Mouse (Mus musculus): ENCODE data around the gene Cacna2d2.
"Not testable (repeated sequence)": the region's sequence is repeated elsewhere in the genome, so short reads cannot be mapped to it uniquely, and the experiment has no call there.

Gene Cacna2d2

DNA sequence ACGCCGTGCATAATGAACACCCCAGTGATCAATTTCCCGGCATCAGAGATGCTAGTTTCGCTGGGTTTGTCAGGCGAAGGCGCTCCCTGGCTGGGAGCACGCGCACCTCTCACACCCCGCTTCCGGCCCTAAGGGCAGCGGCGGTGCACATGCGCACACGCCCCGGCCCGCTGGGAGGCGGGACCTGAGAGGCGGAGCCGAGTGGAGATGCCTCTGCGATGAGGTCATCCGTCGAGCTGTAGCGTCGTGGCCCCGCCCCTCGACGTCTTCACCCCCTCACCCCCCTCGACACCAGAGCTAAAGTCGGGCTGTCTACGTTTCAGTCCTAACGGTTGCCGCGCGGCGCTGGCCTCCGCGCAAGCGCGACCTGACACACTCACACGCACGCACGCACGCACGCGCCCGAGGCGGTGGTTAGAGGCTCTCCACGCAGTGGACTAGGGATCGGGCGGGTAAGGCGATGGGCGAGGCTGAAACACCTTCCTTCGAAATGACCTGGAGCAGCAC, 155.0 kb downstream of the Cacna2d2 start:
- peak; percentile 97 for DNase-seq (ENCODE audit: low read depth, low spot score)

DNA sequence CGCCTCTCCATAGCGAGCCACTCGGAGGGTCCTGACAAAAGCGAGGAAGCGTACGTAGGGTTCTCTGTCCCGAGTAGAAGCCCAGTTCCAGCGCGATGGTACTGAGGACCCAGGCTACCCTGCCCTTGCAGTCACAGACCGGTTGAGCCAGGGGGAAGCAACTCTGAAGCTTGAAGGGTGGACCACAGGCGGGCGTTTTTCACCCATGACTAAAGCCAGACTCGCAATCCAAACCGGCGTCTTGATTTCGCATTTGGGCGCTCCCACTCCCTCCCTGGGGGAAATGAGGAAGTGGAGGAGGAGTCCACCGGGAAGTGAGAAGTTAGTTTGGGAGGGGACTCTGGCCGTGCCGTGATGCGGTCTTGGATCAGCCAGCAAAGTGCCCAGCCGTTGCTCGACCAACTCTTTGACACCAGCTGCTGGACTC, 155.6 kb downstream of the Cacna2d2 start:
- DNase-seq (ENCODE audit: low read depth, low spot score) = no peak

DNA sequence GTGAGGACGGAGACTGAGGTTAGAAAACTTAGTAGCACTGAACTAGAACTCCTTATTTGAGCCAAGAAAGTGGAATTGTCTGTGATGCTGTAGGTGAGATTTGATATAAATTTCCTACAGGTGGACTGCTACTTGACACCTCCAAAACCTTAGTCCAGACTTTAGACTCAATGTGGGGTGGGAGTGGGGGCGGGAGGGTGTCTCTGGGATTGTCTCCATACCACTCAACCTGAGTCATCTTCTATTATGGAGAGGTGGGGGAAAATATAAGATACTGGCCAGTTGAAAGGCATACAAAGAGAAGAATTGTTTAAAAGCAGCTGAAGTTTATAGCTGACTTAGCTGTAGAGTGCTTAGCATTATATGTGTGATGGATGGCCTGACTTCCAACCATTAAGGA, 156.3 kb downstream of the Cacna2d2 start:
- DNase-seq (ENCODE audit: low read depth, low spot score) = no peak

DNA sequence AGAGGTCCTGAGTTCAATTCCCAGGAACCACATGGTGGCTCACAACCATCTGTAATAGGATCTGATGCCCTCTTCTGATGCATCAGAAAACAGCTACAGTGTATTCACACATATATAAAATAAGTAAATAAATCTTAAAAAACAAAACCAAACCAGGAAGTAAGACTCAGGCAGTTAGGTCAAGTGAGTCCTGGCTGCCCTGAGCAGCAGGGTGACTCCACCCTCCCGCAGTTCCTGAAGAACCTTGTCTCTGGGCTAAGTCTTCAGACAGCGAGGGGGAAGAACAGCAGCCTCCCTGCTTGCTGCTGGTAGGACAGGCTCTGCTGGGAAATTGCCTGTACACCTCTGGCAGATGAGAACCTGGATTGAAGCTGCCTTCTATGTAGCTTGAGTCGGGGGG, 156.9 kb downstream of the Cacna2d2 start:
- DNase-seq (ENCODE audit: low read depth, low spot score) = no peak

DNA sequence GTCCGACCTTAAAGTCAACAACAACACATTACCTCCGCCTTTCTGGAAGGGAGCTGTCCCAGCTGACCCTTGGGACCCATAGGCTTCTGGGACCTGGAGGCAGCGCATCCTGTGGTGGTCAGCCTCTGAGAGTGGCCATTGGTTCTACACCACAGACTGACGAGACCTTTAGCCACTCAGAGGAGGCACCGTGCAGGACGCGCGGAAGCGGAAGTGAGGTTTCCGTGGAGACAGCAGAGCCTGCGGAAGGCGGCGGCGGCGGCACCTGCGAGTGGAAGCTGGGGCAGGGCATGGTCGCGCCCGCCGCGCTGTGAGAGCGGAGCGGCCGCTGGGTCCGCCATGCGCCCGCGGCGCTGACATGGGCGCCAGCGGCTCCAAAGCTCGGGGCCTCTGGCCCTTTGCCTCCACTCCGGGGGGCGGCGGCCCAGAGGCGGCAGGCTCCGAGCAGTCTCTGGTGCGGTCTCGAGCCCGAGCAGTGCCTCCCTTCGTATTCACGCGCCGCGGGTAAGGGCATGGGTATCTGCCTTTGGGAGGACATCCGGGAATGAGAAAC, 163.7 kb downstream of the Cacna2d2 start, which contains the start of gene Tusc2:
TSS of gene Tusc2 (plus strand) at position 227 of the 553 bp plus-strand sequence.
- DNase-seq (ENCODE audit: low read depth, low spot score) = peak; percentile 88

DNA sequence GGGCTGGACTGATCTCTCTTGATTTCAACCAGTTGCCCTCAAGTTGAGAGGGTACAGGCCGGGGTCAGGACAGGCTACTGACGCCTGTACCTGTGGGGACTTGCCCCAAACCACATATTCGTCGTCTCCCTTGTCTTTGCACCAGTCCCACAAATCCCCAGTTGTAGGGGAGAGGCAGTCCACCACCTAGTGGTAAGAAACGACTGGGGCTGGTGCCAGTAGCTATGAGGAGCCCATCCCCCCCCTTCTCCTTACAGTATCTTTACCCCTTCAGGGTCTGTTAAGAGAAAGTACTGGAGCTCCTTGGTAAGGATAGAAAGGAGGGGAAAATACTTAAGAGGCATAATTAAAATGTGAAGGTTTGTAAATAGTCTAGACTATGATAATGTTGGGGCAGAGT, 166.1 kb downstream of the Cacna2d2 start:
- DNase-seq (ENCODE audit: low read depth, low spot score) = not testable (repeated sequence)

DNA sequence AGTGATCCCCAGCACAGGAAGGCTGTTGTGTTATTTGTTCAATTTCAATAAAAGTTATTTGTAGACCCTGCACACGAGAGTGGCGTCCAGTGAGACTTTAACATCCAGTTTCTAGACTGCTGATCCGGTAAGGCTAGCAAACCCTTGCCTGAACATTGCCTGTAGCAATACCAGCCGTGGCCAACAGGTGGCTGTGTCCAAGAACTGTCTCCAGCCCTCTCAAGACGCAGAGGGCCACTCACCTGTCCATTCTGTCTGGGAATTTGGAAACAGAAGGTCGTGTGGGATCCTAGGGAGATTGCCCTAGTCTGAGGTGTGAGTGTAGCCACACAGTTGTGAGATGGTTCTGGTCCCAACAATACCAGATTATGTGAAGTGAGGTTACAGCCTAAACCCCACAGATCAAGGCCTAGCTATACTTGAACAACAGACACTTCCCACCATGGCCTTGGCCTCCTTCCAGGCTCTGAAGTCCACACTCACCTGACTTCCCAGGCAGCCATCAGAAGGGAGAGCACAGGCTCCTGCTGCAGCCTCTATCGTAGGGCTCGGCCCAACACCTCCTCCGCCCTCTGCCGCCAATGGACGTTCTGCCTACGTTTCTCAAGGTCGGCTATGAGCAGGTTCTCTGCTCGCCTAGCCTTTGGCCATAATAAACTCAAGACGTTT, 166.8 kb downstream of the Cacna2d2 start:
- no peak for DNase-seq (ENCODE audit: low read depth, low spot score)

DNA sequence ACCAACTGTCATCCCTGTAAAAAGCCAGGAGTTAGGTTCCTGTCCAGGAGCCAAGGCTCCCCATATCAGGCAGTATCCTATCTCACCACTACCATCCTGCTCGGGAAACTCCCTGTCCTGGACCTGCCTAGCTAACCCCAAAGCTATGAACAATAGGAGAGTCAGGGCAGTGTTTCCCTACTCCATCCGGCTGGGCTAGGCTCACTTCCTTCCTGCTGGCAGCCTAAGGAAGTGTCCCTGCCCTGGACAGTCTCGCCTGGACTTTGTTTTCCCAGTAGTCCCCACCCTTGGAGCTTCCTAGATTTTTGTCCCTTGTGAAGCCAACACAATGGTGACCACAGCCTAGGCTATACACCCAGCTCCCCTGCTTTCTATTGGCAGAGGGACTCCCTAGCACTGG, 167.4 kb downstream of the Cacna2d2 start:
- DNase-seq (ENCODE audit: low read depth, low spot score) = no peak

DNA sequence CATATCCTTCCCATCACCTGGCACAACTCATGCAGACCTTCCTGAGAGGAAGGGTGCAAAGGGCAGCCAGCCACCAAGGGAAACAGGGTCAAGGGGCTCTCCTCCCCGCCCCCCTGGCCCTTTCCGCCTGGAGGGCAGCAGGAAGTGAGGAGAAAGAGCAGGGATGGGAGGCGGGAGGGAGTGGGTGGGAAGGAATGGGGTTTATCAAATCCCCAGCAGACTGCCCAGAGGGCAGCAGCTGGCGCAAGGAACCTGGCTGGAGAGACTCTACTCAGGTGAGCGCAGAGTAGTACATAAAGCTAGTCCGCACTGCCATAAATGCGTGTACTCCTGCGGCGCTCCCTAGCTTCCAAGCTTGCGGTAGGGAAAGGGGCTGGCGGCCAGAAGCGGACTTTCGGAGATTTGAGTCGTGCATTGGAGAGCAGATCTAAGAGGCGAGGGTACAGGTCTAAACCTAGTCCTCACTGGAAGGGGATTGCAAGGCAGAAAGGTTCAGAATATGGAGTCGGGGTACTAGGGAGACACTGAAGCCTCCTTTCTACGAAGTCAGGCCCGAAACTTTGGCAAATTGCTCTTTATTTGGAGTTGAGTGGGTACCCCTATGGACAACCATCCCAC, 168.4 kb downstream of the Cacna2d2 start, which contains the start of gene Hyal2:
TSS of gene Hyal2 (plus strand) at position 244 of the 618 bp plus-strand sequence.
- DNase-seq (ENCODE audit: low read depth, low spot score) = no peak

DNA sequence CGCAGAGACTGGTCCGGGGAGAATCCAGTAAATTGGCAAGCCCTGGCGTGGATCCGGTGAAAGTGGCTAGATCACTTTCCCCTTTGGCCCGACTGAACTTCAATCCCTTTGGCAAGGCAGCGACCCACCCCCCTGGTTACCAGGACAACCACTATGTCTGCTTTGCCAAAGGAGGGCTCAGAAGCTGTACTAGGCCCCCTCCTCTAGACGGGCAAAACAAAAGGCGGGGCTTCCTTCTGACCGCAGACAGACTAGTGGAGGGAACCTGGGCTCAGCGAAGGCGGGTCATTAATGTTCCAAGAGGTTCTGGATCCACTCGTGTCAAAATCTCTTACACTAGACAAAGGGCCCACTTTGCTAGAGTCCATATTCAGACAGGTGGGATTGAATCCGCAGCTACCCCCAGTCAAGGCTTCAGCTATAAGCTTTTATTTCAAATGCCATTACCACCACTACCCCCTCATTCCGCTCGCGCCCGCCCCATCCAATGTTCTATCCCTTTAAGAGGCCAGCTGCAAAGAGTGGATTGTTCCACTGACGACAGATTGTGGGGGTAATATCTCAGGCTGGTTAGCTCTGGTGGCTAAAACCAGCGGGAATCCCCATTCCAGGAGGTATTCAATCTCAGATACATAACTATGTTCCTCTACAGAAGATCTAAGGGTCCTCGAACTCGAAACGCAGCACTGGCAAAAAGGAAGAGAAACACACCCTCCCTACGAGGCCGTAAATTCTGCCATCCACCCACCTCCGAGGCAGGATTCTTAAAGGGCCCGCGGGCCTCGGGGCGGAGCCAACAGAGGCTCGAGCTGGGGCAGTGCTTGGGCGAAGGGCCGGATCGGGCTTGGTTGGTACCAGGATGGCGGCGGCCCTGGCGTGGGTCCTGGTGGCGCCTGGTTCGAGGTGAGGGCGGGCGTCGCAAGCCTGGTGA, 169.2 kb downstream of the Cacna2d2 start:
- DNase-seq (ENCODE audit: low read depth, low spot score) = no peak

DNA sequence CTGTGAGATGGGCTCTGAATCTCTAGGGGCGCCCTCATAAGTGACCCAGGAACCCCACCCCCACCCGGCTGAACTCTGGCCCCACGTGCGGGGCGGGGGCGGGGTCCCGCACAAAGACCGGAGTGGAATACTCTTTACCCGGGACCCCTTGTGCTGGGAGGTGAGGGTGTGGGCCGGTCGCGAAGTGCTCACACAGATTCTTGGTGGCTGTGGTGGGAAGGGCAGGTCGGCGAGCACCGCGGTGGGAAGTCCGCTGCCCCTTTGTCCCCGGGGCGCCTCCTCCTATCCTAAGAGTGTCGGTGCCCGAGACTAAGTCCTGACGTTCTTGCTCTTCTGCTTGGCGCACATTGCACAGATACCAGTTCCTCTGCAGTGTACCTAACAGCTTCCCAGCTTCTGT, 169.9 kb downstream of the Cacna2d2 start:
- DNase-seq (ENCODE audit: low read depth, low spot score) = no peak

DNA sequence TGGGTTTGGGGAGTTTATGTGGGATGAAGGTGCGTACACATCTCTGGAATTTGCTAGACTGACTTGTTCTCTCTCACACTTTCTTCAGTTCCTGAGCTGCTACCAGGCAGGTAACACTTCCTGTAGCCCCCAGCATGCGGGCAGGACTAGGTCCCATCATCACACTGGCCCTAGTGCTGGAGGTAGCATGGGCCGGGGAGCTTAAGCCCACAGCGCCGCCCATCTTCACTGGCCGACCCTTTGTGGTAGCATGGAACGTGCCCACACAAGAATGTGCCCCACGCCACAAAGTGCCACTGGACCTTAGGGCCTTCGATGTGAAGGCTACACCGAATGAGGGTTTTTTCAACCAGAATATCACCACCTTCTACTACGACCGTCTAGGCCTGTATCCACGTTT, 170.6 kb downstream of the Cacna2d2 start:
- DNase-seq (ENCODE audit: low read depth, low spot score) = no peak

DNA sequence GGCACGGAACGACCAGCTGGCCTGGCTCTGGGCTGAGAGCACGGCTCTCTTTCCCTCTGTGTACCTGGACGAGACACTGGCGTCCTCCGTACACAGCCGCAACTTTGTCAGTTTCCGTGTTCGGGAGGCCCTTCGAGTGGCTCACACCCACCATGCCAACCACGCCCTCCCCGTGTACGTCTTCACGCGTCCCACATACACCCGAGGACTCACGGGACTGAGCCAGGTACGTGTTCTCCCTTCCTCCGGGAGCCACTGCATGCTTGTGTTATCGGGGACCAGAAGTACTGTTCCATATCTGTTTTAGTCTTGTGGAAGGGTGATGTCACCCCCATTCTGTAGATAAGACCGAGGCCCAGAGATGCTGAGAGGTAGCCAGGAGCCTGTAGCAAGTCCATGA, 171.4 kb downstream of the Cacna2d2 start:
- no peak for DNase-seq (ENCODE audit: low read depth, low spot score)

DNA sequence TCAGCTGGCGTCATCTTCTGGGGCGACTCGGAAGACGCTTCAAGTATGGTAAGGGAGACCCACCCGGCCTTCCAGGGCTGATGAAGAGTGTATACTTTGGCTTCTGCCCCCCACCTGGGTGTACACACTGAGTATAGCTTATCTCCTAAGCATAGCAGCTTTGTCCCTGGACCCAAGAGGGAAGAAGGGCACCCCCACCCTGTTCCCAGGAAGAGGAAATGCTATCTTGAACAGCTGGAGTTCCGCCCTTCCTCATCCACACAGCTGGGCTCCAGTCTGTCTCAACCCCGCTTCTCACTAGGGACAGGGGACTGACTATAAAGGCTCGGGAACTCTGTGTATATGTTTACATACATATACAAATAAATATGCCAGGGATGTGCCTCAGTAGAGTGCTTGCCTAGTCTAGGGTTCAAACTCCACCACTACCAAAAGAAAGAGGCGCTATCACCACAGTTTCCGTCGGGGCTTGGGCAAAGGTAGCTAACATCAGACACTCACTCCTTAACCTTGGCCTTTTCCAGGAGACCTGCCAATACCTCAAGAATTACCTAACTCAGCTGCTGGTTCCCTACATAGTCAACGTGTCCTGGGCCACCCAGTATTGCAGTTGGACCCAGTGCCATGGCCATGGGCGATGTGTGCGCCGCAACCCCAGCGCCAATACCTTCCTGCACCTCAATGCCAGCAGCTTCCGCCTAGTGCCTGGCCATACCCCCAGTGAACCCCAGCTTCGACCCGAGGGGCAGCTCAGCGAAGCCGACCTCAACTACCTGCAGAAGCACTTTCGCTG, 172.3 kb downstream of the Cacna2d2 start:
- no peak for DNase-seq (ENCODE audit: low read depth, low spot score)

DNA sequence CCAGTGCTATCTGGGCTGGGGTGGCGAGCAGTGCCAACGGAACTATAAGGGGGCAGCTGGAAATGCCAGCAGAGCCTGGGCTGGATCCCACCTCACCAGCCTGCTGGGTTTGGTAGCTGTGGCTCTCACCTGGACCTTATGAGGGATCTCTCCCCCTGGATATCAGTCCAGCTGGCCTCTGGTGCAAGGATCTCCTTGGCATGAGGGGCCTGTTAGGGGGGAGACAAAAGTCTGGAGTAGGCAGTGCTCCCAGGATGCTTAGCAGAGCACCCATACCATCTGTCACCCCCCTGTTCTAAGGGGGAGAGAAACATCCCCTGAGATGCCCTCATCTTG, 172.9 kb downstream of the Cacna2d2 start:
- DNase-seq (ENCODE audit: low read depth, low spot score) = no peak

DNA sequence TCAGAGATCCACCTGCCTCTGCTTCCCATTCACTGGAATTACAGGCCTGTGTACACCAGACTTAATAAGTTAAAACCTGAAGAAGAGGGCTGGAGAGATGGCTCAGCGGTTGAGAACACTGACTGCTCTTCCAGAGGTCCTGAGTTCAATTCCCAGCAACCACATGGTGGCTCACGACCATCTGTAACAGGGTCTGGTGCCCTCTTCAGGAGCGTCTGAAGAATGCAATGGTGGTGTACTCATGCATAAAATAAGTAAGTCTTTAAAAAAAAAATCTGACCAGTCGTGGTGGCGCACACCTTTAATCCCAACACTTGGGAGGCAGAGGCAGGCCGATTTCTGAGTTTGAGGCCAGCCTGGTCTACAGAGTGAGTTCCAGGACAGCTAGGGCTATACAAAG, 174.4 kb downstream of the Cacna2d2 start:
- DNase-seq (ENCODE audit: low read depth, low spot score) = not testable (repeated sequence)

DNA sequence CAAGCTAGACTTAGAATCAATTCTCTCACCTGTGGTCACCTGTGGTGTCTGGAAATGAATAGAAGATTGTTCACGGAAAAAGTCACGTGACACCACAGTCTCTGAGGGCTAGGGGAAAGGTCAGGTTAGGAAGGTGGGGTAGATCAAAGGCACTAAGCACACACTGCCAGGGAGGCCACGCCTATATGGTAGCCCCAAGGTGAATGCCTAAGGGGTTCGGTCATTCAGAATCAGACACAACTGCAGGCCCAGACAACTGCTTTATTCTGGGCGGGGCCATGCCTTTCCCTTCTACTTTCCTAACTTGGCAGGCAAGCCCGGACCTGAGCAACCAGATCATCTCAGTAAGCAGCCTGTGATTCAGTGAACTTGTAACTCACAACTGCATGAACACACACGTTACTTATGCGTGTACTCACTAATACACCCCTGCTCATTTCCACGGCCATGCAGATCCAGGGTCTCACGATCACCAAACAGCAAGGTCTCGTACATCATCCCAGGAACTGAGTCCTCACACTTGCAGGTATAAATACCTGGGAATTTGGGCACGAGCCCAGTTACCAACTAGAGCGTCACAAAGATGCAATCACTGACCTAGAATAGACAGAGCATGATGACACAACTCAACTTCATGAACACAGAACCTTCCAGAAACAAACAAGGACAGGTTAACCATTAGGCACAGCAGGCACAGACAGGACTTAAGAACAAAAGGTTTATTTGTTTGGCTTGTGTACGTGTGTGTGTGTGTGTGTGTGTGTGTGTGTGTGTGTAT, 176.4 kb downstream of the Cacna2d2 start:
- DNase-seq (ENCODE audit: low read depth, low spot score) = no peak

DNA sequence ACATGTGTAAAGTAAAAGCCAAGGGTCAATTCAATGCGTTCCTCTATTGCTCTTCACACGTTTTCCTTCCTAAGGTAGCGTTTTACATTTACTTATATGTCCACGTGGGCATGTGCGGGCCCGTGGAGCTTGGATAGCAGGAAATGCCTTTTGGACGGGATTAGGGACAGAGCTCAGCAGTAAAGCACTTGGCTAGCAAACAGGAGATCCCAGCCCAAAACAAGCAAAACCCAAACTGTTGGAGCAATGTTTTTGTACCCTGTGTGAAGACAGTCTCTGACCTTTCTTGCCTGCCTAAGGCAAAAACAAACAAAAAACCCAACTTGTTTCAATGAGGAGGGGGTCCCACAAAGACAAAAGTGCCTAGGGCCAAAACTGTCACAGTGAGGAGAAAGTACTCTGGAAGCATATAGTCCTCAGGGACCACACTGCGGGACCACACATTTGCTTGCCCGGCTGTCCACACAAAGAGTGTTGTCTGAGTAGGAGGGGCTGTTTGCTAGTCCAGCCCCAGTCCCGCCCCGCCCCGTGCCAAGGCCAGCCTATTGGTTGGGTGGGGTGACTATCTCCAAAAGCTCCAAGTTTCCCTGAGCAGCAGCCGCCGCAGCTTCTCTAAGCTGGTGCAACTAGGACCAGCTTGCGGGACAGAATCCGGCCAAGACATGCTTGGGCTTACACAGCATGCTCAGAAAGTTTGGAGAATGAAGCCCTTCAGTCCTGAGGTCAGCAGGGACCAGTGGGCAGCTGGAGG, 177.1 kb downstream of the Cacna2d2 start, which contains the start of gene Hyal1:
TSS of gene Hyal1 (plus strand) at position 571 of the 751 bp plus-strand sequence.
- DNase-seq (ENCODE audit: low read depth, low spot score) = no peak

DNA sequence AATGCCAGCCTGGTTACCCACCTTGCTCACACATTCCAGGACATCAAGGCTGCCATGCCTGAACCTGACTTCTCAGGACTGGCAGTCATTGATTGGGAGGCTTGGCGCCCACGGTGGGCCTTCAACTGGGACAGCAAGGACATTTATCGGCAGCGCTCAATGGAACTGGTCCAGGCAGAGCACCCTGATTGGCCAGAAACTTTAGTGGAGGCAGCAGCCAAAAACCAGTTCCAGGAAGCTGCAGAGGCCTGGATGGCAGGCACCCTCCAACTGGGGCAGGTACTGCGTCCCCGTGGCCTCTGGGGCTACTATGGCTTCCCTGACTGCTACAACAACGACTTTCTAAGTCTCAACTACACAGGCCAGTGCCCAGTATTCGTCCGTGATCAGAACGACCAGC, 178.5 kb downstream of the Cacna2d2 start:
- DNase-seq (ENCODE audit: low read depth, low spot score) = no peak
